Mouse (Mus musculus) small intestine, adult 2 months (tissue): Measurements from ENCODE around the gene Foxo3. TPM values are rescaled to one million over a fixed set of nuclear protein-coding genes. Genes with fewer than 3 reads are reported as not detected.

Experiments
- H3K27ac ChIP-seq: fragments of 200-500 bp; 2 replicates; pipeline ENCODE4 v1.5.1; 2012; ENCODE audit warnings: low read depth, low read length, control low read depth, inconsistent platforms; ENCODE audit not compliant: insufficient read depth
- H3K27me3 ChIP-seq: fragments of 200-500 bp; 2 replicates; pipeline ENCODE4 v1.6.1; 2012; ENCODE audit warnings: mild to moderate bottlenecking, moderate library complexity, low read length, inconsistent platforms; ENCODE audit not compliant: control insufficient read depth, insufficient read depth
- H3K36me3 ChIP-seq: fragments of 200-500 bp; 2 replicates; pipeline ENCODE4 v1.6.1; 2012; ENCODE audit warnings: mild to moderate bottlenecking, low read length, control low read depth, inconsistent platforms; ENCODE audit not compliant: control insufficient read depth, insufficient read depth
- H3K4me1 ChIP-seq: fragments of 200-500 bp; 2 replicates; pipeline ENCODE4 v1.6.1; 2012; ENCODE audit warnings: low read length, inconsistent platforms, mixed read lengths; ENCODE audit not compliant: control insufficient read depth, insufficient read depth, insufficient read length
- H3K4me3 ChIP-seq: fragments of 200-500 bp; 2 replicates; pipeline ENCODE4 v1.5.1; 2012; ENCODE audit warnings: low read depth, mild to moderate bottlenecking, control low read depth, inconsistent platforms, low read length, moderate library complexity
- CTCF ChIP-seq: fragments of 200-500 bp; IDR thresholded peaks from 2 replicates; pipeline ENCODE4 v1.5.1; 2012; ENCODE audit warnings: low read depth, mild to moderate bottlenecking, control low read depth, inconsistent platforms, low read length, moderate library complexity, mixed read lengths; ENCODE audit not compliant: insufficient replicate concordance, insufficient read length; ENCODE audit errors: extremely low read depth
- POLR2A ChIP-seq: fragments of 200-500 bp; IDR thresholded peaks from 2 replicates; pipeline ENCODE4 v1.6.1; 2012; ENCODE audit warnings: low read depth, mild to moderate bottlenecking, control low read depth, inconsistent platforms, low read length, moderate library complexity
- WGBS: fragments of 180-500 bp; shearing (Covaris S2); methylation state at CpG from one replicate; pipeline ENCODE4 v1.1.7; 2018; 5-methylcytosine and 5-hydroxymethylcytosine counted together
- polyA plus RNA-seq: library from polyadenylated mRNA; depleted of rRNA; stranded (reverse); fragments of >200 nt; gene quantifications from 2 replicates; pipeline ENCODE4 v1.2.3, GENCODE M21; 2012

The Foxo3 gene
- polyA plus RNA-seq, 1 experiment, result 49.5 TPM

DNA sequence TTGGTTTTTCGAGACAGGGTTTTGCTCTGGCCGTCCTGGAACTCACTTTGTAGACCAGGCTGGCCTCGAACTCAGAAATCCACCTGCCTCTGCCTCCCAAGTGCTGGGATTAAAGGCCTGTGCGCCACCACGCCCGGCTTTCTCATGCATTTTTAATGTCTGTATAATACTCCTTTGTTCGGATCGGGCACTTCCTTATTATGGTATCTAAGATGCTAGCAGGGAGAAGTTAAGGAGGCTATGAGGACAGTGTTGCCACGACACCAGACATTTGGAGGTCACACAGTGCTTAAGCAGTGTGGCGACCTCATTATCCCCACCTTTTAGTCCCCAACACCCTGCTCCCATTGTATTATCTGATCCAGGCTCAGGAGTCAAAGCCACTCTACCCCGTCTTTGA, 97.8 kb downstream of the Foxo3 start:
- no peak overlapping the region for H3K27ac ChIP-seq
- no peak for TF ChIP-seq CTCF
- TF ChIP-seq POLR2A, result no peak
- 92% methylated on average over 11 of the region's 11 CpGs for WGBS

DNA sequence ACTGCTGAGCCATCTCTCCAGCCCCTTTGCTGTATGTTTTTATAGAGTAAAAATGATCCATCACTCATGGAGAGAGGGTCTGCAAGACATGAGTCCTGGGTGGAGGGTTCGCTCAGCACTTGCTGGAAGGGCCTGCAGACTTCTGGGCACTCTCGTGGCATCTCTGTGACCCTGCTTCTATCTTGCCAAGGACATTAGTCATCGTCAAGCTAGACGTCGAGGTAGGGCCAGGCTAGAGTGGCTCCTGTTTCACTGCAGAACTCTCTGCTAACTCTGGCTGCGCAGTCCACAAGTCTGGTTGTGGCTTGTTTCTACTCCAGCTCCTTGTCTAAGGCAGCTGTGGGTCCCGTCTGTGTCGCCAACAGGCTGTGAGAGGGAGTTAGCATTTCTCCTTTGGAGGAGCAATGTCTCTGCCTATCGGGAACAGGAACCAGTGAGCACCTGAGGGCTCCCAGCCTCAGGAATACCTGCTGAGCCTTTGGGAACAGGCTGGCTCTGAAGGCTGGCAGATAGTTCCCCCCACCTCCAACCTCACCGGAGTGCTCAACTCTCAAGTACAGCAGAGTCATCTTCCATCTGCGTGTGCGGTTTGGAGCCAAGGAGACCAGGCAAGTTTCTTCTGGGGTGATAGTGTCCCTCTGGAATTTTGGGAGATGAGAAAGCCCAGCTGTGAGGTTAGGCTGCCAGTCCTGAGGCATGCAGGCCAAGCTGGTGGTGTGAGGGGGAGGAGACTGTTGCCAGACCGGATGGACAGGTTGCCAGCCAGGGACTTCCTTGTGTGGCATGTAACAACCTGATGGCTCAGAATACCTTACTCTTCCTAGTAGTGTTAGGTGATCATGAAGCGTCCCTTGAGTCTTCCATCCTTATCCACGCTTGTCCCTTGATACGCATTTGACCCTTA, 98.5 kb downstream of the Foxo3 start:
- WGBS, result 83% methylated on average over 16 of the region's 16 CpGs
- no peak overlapping the region for H3K27ac ChIP-seq
- H3K4me1 ChIP-seq, result peaks cover 10% of the 10 kb centered on the region; the same call in 1 of the 2 replicates
- no peak overlapping the region for H3K4me3 ChIP-seq
- H3K36me3 ChIP-seq, result peaks cover 3% of the 10 kb centered on the region; the same call in 1 of the 2 replicates
- H3K27me3 ChIP-seq, result no peaks in the 10 kb centered on the region
- TF ChIP-seq POLR2A, result no peak
- TF ChIP-seq CTCF, result no peak

More for the DNA sequence above, 97.8 kb downstream of the Foxo3 start:
- H3K27me3 ChIP-seq, result no peaks in the 10 kb centered on the region
- H3K36me3 ChIP-seq, result peaks cover 10% of the 10 kb centered on the region
- no peak overlapping the region for H3K4me3 ChIP-seq
- H3K4me1 ChIP-seq, result 0 out of 2 replicates have a peak, but pooled peaks cover 3% of the 10 kb centered on the region

DNA sequence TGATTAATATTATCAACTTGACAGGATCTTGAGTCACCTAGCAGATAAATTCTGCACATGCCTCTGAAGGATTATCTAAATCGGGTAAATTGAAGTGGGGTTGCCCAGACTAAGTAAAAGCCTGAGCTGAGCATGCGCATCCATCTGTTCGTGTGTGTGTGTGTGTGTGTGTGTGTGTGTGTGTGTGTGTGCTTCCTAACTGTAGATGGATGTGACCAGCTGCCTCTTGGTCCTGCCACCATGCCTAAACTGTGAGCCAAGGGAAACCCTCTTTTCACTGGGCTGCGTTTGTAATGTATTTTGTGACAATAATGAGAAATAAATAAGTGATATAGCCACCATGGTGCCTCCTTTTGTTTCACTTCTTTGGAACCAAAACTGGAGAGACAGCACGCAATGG, 102.3 kb downstream of the Foxo3 start:
- TF ChIP-seq POLR2A, result no peak
- H3K4me1 ChIP-seq, result peaks cover 16% of the 10 kb centered on the region; the same call in 1 of the 2 replicates
- no peak overlapping the region for H3K4me3 ChIP-seq
- WGBS, result 77% methylated on average over 5 of the region's 5 CpGs
- no peaks in the 10 kb centered on the region for H3K36me3 ChIP-seq
- H3K27ac ChIP-seq, result no peak overlapping the region
- H3K27me3 ChIP-seq, result no peaks in the 10 kb centered on the region

DNA sequence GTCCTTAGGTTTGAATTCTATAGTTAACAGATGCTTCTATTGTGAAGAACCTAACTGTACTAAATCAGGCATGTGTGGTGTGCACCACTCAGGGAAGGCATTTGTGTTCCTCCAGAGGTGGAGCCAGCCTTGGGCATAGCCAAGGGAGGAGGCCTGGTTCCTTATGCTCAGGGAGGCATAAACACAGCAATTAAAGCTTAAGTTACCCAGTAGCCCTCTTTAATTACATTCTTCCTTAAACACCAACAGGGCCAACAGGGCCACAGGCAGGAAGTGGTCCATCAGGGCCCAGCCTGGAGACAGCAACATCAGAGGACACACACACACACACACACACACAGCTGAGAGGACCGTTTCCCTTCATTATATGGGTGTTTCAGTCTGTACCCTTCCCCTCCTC, 102.7 kb downstream of the Foxo3 start:
- H3K27ac ChIP-seq, result no peak overlapping the region
- no peak overlapping the region for H3K4me3 ChIP-seq
- WGBS, result 31% methylated on average over 1 of the region's 1 CpGs
- TF ChIP-seq POLR2A (no peak), CTCF (no peak)
- no peaks in the 10 kb centered on the region for H3K27me3 ChIP-seq
- H3K4me1 ChIP-seq, result peaks cover 16% of the 10 kb centered on the region; the same call in 1 of the 2 replicates
- H3K36me3 ChIP-seq, result no peaks in the 10 kb centered on the region

DNA sequence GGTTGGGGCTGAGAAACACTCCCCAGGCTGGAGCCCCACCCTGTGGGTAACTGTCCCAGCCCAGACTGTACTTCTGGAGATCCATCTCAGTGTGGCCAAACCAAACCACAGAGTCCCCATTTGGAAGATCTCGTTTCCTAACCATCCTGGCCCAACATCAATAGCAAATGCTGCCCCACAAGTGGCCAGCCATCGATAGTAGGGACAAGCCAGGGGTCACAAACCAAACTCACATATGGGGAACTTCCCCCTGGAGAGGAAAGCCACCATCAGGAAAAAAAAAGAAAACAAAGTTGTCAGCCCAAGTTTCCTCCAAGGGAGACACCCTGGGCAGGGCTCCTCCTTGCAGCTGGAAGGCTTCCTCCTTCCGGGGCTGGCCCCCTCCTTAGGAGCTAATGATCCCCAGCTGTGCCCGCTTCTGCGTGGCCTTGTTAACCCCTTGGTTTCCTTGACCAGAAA, 105.6 kb downstream of the Foxo3 start:
- no peak overlapping the region for H3K4me3 ChIP-seq
- 18% methylated on average over 5 of the region's 5 CpGs for WGBS
- no peaks in the 10 kb centered on the region for H3K27me3 ChIP-seq
- no peak for TF ChIP-seq CTCF
- TF ChIP-seq POLR2A, result no peak
- no peak overlapping the region for H3K27ac ChIP-seq
- H3K36me3 ChIP-seq, result no peaks in the 10 kb centered on the region
- peaks cover 16% of the 10 kb centered on the region; the same call in 1 of the 2 replicates for H3K4me1 ChIP-seq

DNA sequence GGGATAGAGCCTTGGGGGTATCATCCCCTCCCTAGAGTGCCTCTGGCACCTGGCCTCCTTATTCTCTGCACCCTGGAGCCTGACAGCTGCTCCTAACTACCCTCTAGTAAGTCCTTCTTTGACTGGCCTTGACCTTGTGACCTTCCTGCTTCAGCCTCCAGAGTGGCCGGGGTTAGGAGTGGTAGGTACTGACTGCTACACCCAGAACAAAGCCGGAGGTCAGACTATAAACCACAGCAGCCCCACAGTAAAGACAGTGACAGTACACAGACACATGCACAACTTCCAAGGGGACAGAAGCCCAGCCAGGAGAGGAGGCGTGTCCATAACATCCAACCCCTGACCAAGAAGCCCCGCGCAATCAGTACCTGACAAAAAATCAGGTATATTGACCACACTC, 106.4 kb downstream of the Foxo3 start:
- Histone ChIP-seq H3K36me3 (no peaks in the 10 kb centered on the region), H3K27ac (no peak overlapping the region), H3K4me1 (peaks cover 16% of the 10 kb centered on the region; the same call in 1 of the 2 replicates), H3K4me3 (no peak overlapping the region), H3K27me3 (no peaks in the 10 kb centered on the region)
- no peak for TF ChIP-seq CTCF
- TF ChIP-seq POLR2A, result no peak
- 67% methylated on average over 5 of the region's 5 CpGs for whole genome bisulfite sequencing

DNA sequence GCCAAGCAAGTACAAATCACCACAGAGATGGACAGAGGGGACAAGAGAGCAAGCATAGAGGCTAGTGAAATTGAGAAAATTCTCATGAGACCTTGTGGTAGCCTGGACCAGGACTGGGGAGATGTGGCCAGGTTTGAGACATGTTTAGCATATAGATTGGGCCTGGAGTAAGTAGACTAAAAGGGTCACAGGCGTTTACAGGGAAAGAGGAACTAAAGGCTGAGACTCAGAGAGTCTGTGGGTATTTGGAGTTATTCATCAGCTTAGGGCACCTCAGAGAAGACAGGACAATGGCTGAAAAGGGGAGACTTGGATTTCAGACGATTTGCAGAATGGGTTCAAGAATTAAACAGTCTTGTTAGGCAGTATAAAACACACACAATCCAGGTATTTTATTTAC, 121.8 kb downstream of the Foxo3 start:
- H3K27ac ChIP-seq, result no peak overlapping the region
- H3K4me3 ChIP-seq, result no peak overlapping the region
- TF ChIP-seq POLR2A (no peak), CTCF (no peak)
- no peaks in the 10 kb centered on the region for H3K36me3 ChIP-seq
- WGBS, result 71% methylated on average over 2 of the region's 2 CpGs
- H3K27me3 ChIP-seq, result no peaks in the 10 kb centered on the region
- no peaks in the 10 kb centered on the region for H3K4me1 ChIP-seq
